Mouse (Mus musculus): Measurements from ENCODE around the gene Olfr509. TPM values are rescaled to one million over a fixed set of nuclear protein-coding genes. Genes with fewer than 3 reads are reported as not detected.
A peak's percentile ranks its signal among the peaks of the same experiment; 100 is the strongest.

Olfr509 gene
- not detected in 2 replicates for total RNA-seq (2012; rRNA removed)

GRCm38 (mm10) chr7:108651806-108652205 is at the start of gene Olfr509:
Gene Olfr509, minus strand, starts transcription at chr7:108651906.
- Histone ChIP-seq H3K36me3 (ENCODE audit: control insufficient read depth, insufficient read depth, low read length, poor library complexity, severe bottlenecking) (no peaks in the 10 kb centered on the region), H3K27ac (ENCODE audit: insufficient read depth, low read depth, low read length, poor library complexity, severe bottlenecking) (no peak within 1 kb of the TSS), H3K4me1 (ENCODE audit: control insufficient read depth in 2 of 2, insufficient read depth in 2 of 2, low read length in 2 of 2, poor library complexity in 1 of 2) (no peaks in the 10 kb centered on the region), H3K9me3 (ENCODE audit: control insufficient read depth, insufficient read depth, low read depth, low read length) (no peaks in the 10 kb centered on the region), H3K4me3 (ENCODE audit: insufficient read depth in 1 of 2, low read depth in 1 of 2, low read length in 2 of 2, poor library complexity in 1 of 2, severe bottlenecking in 1 of 2) (no peak within 1 kb of the TSS), H3K9ac (ENCODE audit: insufficient read depth, low read depth, low read length, poor library complexity, severe bottlenecking) (no peak within 1 kb of the TSS)
- no peak for TF ChIP-seq ZC3H11A (IDR thresholded peaks at IDR 0.05; ENCODE audit: borderline replicate concordance, low read depth, low read length)
- no peak for TF ChIP-seq ZNF384 (IDR thresholded peaks at IDR 0.05; ENCODE audit: low read depth, low read length)
- no peak for TF ChIP-seq MAFK (IDR thresholded peaks at IDR 0.05; ENCODE audit: insufficient read depth, low read depth, low read length)
- TF ChIP-seq CHD2 (IDR thresholded peaks at IDR 0.05; ENCODE audit: low read depth, low read length) = no peak
- TF ChIP-seq HCFC1 (IDR thresholded peaks at IDR 0.05; ENCODE audit: borderline replicate concordance, insufficient read depth, low read length) = no peak
- in situ Hi-C loops (cut with MboI; ENCODE audit: low sequenced_read_pairs in 2 of 2, unreplicated experiment in 2 of 2) = no loop called here
- no peak for DNase-seq (ENCODE audit: low read depth, low spot score)

- Histone ChIP-seq H3K4me3 (ENCODE audit: insufficient read depth in 1 of 2, low read depth in 1 of 2, low read length in 2 of 2, poor library complexity in 1 of 2, severe bottlenecking in 1 of 2) (no peak overlapping the region), H3K9me3 (ENCODE audit: control insufficient read depth, insufficient read depth, low read depth, low read length) (no peaks in the 10 kb centered on the region), H3K27ac (ENCODE audit: insufficient read depth, low read depth, low read length, poor library complexity, severe bottlenecking) (no peak overlapping the region), H3K36me3 (ENCODE audit: control insufficient read depth, insufficient read depth, low read length, poor library complexity, severe bottlenecking) (no peaks in the 10 kb centered on the region; the same call in 1 of the 2 replicates), H3K4me1 (ENCODE audit: control insufficient read depth in 2 of 2, insufficient read depth in 2 of 2, low read length in 2 of 2, poor library complexity in 1 of 2) (peaks cover 1 to 4% of the 10 kb centered on the region in 2 experiments; a peak in 1 of 4 replicates), H3K9ac (ENCODE audit: insufficient read depth, low read depth, low read length, poor library complexity, severe bottlenecking) (no peak overlapping the region)
- peak; percentile 30 for DNase-seq (ENCODE audit: low read depth, low spot score)
- in situ Hi-C loops (cut with MboI; ENCODE audit: low sequenced_read_pairs in 2 of 2, unreplicated experiment in 2 of 2) = no loop called here
- TF ChIP-seq ZNF384 (IDR thresholded peaks at IDR 0.05; ENCODE audit: low read depth, low read length) = no peak
- TF ChIP-seq MAFK (IDR thresholded peaks at IDR 0.05; ENCODE audit: insufficient read depth, low read depth, low read length) = no peak
- TF ChIP-seq HCFC1 (IDR thresholded peaks at IDR 0.05; ENCODE audit: borderline replicate concordance, insufficient read depth, low read length) = no peak
- TF ChIP-seq CHD2 (IDR thresholded peaks at IDR 0.05; ENCODE audit: low read depth, low read length) = no peak
- TF ChIP-seq ZC3H11A (IDR thresholded peaks at IDR 0.05; ENCODE audit: borderline replicate concordance, low read depth, low read length) = no peak
Observed at GRCm38 (mm10) chr7:108678886-108679285, 27.2 kb upstream of the Olfr509 start.

- Histone ChIP-seq H3K9me3 (ENCODE audit: control insufficient read depth, insufficient read depth, low read depth, low read length) (no peaks in the 10 kb centered on the region), H3K36me3 (ENCODE audit: control insufficient read depth, insufficient read depth, low read length, poor library complexity, severe bottlenecking) (no peaks in the 10 kb centered on the region; the same call in 1 of the 2 replicates), H3K27ac (ENCODE audit: insufficient read depth, low read depth, low read length, poor library complexity, severe bottlenecking) (no peak overlapping the region), H3K4me1 (ENCODE audit: control insufficient read depth in 2 of 2, insufficient read depth in 2 of 2, low read length in 2 of 2, poor library complexity in 1 of 2) (no peaks in the 10 kb centered on the region), H3K9ac (ENCODE audit: insufficient read depth, low read depth, low read length, poor library complexity, severe bottlenecking) (no peak overlapping the region), H3K4me3 (ENCODE audit: insufficient read depth in 1 of 2, low read depth in 1 of 2, low read length in 2 of 2, poor library complexity in 1 of 2, severe bottlenecking in 1 of 2) (no peak overlapping the region)
- in situ Hi-C loops (cut with MboI; ENCODE audit: low sequenced_read_pairs in 2 of 2, unreplicated experiment in 2 of 2) = no loop called here
- no peak for DNase-seq (ENCODE audit: low read depth, low spot score)
- no peak for TF ChIP-seq HCFC1 (IDR thresholded peaks at IDR 0.05; ENCODE audit: borderline replicate concordance, insufficient read depth, low read length)
- no peak for TF ChIP-seq ZC3H11A (IDR thresholded peaks at IDR 0.05; ENCODE audit: borderline replicate concordance, low read depth, low read length)
- no peak for TF ChIP-seq CHD2 (IDR thresholded peaks at IDR 0.05; ENCODE audit: low read depth, low read length)
- no peak for TF ChIP-seq MAFK (IDR thresholded peaks at IDR 0.05; ENCODE audit: insufficient read depth, low read depth, low read length)
- no peak for TF ChIP-seq ZNF384 (IDR thresholded peaks at IDR 0.05; ENCODE audit: low read depth, low read length)
Observed at GRCm38 (mm10) chr7:108671058-108671457, 19.4 kb upstream of the Olfr509 start.

- H3K4me1 ChIP-seq (ENCODE audit: control insufficient read depth in 2 of 2, insufficient read depth in 2 of 2, low read length in 2 of 2, poor library complexity in 1 of 2) = peaks cover 0 to 1% of the 10 kb centered on the region in 2 experiments; a peak in 1 of 4 replicates
- DNase-seq (ENCODE audit: low read depth, low spot score) = no peak
- H3K9ac ChIP-seq (ENCODE audit: insufficient read depth, low read depth, low read length, poor library complexity, severe bottlenecking) = no peak within 1 kb of the TSS
- H3K9me3 ChIP-seq (ENCODE audit: control insufficient read depth, insufficient read depth, low read depth, low read length) = no peaks in the 10 kb centered on the region
- no peak within 1 kb of the TSS for H3K27ac ChIP-seq (ENCODE audit: insufficient read depth, low read depth, low read length, poor library complexity, severe bottlenecking)
- no peaks in the 10 kb centered on the region for H3K36me3 ChIP-seq (ENCODE audit: control insufficient read depth, insufficient read depth, low read length, poor library complexity, severe bottlenecking)
- TF ChIP-seq ZC3H11A (IDR thresholded peaks at IDR 0.05; ENCODE audit: borderline replicate concordance, low read depth, low read length) = no peak
- no peak for TF ChIP-seq ZNF384 (IDR thresholded peaks at IDR 0.05; ENCODE audit: low read depth, low read length)
- no peak for TF ChIP-seq CHD2 (IDR thresholded peaks at IDR 0.05; ENCODE audit: low read depth, low read length)
- no peak for TF ChIP-seq HCFC1 (IDR thresholded peaks at IDR 0.05; ENCODE audit: borderline replicate concordance, insufficient read depth, low read length)
- no peak for TF ChIP-seq MAFK (IDR thresholded peaks at IDR 0.05; ENCODE audit: insufficient read depth, low read depth, low read length)
- H3K4me3 ChIP-seq (ENCODE audit: insufficient read depth in 1 of 2, low read depth in 1 of 2, low read length in 2 of 2, poor library complexity in 1 of 2, severe bottlenecking in 1 of 2) = no peak within 1 kb of the TSS
- in situ Hi-C loops (cut with MboI; ENCODE audit: low sequenced_read_pairs in 2 of 2, unreplicated experiment in 2 of 2) = no loop called here
Observed at GRCm38 (mm10) chr7:108666118-108666517, 14.4 kb upstream of the Olfr509 start, which contains the start of gene Olfr510. Gene Olfr510, plus strand, starts transcription at chr7:108666418.

All from ES-E14 (cell line).